Mouse (Mus musculus): ENCODE measurements around the gene Aldh3b1. TPM values are rescaled to one million over a fixed set of nuclear protein-coding genes. Genes with fewer than 3 reads are reported as not detected.
"Not testable (repeated sequence)": the region's sequence is repeated elsewhere in the genome, so short reads cannot be mapped to it uniquely, and the experiment has no call there.

Aldh3b1 gene
- 1.6 and 3.2 TPM in 2 replicates for total RNA-seq (2017)

DNA sequence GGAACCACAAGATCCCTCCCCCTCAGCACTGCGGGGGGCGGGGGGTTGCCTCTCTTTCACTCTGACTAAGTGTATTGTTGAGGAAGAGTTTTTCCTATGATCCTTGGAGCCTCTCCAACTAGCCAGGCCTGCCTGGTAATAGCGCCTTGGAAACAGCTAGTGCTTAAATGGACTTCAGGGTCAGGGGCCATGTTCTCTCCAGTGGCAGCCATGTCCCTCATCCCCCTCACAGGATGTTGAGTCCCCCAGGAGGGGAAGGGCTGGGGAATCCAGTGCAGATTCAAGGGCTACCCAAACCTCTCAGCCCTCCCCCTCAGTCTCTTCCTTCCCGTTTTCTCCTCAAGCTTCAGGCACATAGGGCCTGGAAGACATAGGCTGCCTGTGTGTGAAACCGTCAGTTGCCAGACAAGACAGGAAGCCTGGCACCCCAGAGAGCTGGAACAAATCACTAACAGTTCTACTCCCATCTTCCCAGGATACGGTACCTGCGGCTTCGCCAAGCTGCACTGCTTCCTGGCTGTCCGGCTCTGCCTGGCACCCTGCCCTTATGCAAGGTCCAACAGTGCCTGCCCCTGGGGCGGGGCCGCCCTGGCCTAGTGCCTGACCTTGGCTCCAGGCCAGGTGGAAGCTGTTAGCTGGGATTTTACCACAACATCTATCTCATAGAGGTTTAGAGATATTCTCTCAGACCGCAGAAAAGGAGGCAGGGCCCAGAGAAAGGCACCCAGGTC, at the start of gene Aldh3b1:
Aldh3b1 (minus strand) TSS at position 598 of the 731 bp plus-strand sequence.
- peak; percentile 73 for ATAC-seq (replicated peaks; ENCODE audit: low read depth, poor library complexity, severe bottlenecking)

GRCm38 (mm10) chr19:3975866-3976265, 46.3 kb upstream of the Aldh3b1 start:
- no peak for ATAC-seq (replicated peaks; ENCODE audit: low read depth, poor library complexity, severe bottlenecking)

DNA sequence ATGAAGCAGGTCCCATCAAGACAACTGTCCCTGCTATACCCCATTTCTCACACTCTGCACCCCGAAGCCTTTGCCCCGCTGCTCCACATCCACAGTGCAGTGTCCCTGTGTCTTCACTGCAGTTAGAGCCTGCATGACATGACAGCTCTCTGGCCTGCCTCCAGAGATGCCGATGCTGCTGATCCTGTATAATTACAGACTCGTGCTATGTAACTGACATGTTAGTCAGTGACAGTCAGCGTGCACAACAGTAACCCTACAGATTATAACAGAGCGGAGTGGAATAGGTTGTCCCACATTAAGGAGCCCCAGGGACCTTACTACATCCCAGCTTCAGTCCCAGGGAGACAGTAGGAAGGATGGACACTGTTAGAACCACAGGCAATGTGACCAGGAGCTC, 45.0 kb upstream of the Aldh3b1 start:
- not testable (repeated sequence) for ATAC-seq (replicated peaks; ENCODE audit: low read depth, poor library complexity, severe bottlenecking)

DNA sequence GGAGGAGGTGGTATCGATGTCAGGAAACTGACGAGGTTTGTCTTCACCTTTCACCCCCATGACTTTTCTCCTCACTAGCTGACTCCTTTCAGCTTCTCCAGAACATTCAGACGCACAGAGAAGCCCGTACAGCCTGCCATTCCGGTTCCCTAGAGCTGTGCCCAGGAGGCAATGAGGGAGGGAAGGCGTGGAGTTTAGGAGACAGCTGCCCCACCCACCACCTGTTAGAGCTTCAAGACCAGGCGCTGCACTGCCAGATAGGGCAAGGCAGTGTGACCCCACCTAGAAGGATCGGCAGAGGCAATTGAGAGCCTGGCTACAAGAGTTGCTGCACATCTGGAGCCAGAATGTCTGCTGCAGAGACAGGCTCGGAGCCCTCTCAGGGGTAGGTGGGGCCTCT, 42.6 kb upstream of the Aldh3b1 start, which contains the start of gene Aldh3b2:
Aldh3b2 (plus strand) TSS at position 100 of the 400 bp plus-strand sequence.
- ATAC-seq (replicated peaks; ENCODE audit: low read depth, poor library complexity, severe bottlenecking) = 0 out of 2 replicates have a peak, but pooled peaks have one; percentile 32

DNA sequence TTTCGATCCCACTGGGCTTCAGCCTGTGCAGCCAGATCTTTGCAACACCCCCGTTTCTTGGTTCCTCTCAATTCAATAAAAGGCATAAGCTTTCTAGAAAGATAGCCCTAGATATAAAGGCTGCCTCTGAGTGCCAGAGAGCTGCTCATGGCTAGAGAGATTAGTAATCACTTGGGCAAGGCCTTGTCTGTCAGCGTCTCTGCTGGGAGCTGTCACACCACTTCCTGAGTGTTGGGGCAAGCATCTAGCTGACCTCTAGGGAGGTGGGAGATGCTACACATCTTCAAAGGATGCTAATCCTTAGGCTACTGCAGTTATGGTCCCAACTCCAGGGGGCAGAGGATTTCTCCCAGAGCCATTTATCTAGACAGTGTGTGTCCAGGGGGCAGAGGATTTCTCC, 37.6 kb upstream of the Aldh3b1 start:
- no peak for ATAC-seq (replicated peaks; ENCODE audit: low read depth, poor library complexity, severe bottlenecking)

DNA sequence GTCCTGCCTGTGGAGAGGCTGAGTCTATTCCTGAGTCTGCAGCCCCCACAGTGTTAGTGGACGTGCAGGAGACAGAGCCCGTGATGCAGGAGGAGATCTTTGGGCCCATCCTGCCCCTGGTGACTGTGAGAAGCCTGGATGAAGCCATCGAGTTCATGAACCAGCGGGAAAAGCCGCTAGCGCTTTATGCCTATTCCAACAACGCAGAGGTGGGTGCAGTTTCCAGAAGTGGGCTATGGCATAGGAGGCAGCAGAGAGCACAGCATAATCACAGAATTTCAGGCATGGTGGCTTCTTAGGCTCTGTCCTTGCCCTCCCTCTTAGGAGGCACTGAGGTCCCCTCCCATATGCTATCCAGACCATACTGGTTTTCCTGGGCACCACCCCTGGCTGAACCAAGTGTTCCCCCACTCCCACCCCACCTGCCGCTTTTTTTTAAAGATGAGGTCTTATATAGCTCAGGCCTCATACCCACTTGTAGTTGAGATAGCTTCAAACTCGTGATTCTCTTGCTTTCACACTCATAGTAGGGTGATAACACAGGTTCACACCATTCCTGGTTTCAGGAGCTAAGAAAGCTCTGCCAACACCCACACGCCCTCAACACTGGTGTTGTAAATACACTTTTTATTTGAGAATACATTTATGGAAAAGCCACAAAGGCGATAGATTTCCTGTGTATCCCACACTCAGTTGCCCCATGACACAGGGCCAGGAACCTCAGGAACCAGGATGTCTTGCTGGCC, 36.9 kb upstream of the Aldh3b1 start:
- ATAC-seq (replicated peaks; ENCODE audit: low read depth, poor library complexity, severe bottlenecking) = peak; percentile 49; the same call in 1 of the 2 replicates

DNA sequence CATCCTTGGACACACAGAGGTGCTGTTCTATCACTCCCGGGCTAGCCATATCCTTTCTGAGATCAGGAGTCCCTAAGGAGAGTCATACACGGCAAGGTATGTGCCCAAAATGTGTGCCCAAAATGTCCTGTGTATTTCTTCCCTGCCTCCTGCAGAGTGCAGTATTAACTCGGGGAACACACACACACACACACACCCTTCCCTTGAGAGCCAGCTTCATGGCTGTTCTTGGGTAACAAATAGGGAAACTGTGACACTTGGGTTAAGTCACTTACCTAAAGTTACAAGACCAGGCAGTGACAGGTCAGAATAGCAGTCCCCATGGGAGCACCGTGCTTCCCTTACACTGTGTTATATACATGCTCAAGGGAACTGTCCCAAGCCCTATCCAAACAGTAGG, 34.4 kb upstream of the Aldh3b1 start:
- no peak for ATAC-seq (replicated peaks; ENCODE audit: low read depth, poor library complexity, severe bottlenecking)

DNA sequence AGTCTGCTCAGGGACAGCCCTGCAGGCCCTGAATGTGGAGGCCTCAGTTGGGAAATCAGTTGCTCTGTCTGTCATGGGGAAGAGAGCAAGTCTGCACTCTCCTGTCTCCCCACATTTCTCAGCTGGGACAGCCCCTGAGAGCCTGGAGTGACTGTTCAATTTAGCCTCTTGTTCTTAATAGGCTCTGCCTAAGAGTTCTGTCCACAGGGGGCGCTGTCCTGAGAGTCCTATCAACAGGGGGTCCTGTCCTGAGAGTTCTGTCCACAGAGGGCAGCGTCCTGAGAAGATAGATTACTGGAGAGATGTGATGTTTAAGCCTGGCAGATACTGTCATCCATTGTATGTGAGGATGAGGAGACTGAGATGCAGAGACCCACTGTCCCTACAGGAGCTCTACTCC, 32.9 kb upstream of the Aldh3b1 start:
- no peak for ATAC-seq (replicated peaks; ENCODE audit: low read depth, poor library complexity, severe bottlenecking)

DNA sequence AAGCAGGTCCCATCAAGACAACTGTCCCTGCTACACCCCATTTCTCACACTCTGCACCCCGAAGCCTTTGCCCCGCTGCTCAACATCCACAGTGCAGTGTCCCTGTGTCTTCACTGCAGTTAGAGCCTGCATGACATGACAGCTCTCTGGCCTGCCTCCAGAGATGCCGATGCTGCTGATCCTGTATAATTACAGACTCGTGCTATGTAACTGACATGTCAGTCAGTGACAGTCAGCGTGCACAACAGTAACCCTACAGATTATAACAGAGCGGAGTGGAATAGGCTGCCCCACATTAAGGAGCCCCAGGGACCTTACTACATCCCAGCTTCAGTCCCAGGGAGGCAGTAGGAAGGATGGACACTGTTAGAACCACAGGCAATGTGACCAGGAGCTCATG, 32.2 kb upstream of the Aldh3b1 start:
- ATAC-seq (replicated peaks; ENCODE audit: low read depth, poor library complexity, severe bottlenecking) = not testable (repeated sequence)

GRCm38 (mm10) chr19:3960211-3960610, 30.6 kb upstream of the Aldh3b1 start:
- ATAC-seq (replicated peaks; ENCODE audit: low read depth, poor library complexity, severe bottlenecking) = no peak

DNA sequence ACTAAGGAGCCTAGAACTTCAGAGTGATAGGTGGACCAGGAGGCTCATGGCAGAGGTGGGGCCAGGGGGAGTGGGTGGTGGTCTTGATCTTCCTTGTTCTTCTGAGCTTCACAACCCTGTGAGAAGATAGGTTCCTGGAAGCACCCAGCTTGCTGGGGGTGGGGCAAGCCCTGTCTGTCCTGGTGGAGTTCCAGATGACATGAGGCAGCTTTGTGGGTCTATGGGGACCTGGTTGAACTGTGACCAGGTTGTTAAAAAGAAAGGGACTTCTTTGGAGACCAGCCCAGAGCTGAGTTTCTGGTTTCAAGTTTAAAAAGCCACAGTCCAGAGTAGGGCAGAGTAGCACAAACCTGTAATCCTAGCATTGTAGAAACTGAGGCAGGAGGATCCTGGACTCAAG, 29.4 kb upstream of the Aldh3b1 start:
- ATAC-seq (replicated peaks; ENCODE audit: low read depth, poor library complexity, severe bottlenecking) = no peak

DNA sequence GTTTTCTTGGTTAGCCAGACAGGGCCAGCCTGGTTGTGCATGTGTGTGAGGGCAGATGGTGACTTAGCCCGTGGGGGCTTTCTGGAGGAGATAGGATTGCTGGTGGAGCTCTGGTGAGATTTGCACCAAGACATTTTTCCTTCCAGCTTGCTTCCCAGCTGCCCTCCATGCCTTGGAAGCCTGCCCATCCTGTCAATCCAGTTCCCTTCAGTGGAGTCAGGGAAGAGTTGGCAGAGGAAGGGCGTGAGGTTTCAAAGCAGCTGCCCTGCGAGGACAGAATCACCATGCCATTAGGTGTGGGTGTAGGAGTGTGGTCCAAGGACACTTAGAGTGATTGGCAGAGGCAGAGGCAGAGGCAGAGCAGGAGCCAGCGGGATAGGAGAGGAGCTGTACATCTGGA, 28.9 kb upstream of the Aldh3b1 start, which contains the start of gene Aldh3b3:
Aldh3b3 (plus strand) TSS at position 176 of the 400 bp plus-strand sequence.
- no peak for ATAC-seq (replicated peaks; ENCODE audit: low read depth, poor library complexity, severe bottlenecking)

- ATAC-seq (replicated peaks; ENCODE audit: low read depth, poor library complexity, severe bottlenecking) = not testable (repeated sequence)
Observed at GRCm38 (mm10) chr19:3957296-3958036, 27.9 kb upstream of the Aldh3b1 start.

DNA sequence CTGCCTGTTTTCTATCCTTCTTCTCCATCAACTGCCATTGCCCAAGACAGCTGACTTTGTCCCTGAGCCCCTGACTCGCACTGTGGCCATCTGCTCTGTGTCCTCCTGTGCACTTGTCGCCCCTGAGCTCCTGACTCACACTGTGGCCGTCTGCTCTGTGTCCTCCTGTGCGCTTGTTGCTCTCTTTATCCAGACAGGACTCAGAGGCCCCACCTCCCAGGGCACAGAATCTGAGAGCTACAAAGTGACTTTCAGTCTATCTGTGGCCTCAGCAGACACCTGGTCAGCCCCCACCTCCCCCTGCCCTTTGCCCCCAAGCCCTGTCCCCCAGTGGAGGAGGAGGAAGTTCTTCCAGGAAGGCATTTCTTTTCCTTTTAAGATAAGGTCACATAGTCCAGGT, 26.2 kb upstream of the Aldh3b1 start:
- ATAC-seq (replicated peaks; ENCODE audit: low read depth, poor library complexity, severe bottlenecking) = no peak

GRCm38 (mm10) chr19:3955033-3955432, 25.4 kb upstream of the Aldh3b1 start:
- no peak for ATAC-seq (replicated peaks; ENCODE audit: low read depth, poor library complexity, severe bottlenecking)

- no peak for ATAC-seq (replicated peaks; ENCODE audit: low read depth, poor library complexity, severe bottlenecking)
Observed at GRCm38 (mm10) chr19:3952099-3952498, 22.5 kb upstream of the Aldh3b1 start.

DNA sequence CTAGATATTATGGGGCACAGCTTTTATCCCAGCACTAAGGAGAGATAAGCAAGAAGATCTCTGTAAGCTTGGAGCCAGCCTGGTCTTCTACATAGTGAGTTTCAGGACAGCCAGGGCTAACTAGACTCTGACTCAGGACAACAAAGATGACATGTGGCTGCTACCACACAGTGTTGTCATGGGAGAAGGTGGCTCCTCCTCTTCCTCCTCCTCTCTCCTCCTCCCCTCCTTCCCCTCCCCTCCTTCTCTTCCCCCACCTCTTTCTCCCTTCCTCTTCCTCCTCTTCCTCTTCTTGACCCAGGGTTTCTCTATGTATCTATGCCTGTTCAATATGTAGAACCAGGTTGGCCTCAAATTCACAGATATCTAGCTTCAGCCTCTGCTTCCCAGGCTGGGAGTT, 21.9 kb upstream of the Aldh3b1 start:
- ATAC-seq (replicated peaks; ENCODE audit: low read depth, poor library complexity, severe bottlenecking) = 0 out of 2 replicates have a peak, but pooled peaks have one; percentile 39

DNA sequence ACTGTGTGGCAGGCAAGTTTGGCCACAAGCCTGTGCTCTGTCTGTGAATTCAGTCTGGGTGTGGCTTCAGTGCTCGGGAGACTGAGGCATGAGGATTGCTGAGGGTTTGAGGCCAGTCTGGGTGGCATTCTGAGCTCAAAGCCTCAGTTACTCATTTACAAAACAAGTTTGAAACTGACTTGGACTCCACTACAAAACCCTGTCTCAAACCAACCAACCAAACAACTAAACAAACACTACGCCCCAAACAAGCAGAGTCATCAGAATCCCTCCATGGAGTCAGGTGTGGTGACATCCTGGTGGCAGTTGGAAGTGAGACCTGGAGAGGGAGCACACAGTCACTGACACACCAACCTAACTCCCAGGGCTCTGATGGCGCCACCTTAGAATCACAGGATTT, 20.7 kb upstream of the Aldh3b1 start:
- no peak for ATAC-seq (replicated peaks; ENCODE audit: low read depth, poor library complexity, severe bottlenecking)

DNA sequence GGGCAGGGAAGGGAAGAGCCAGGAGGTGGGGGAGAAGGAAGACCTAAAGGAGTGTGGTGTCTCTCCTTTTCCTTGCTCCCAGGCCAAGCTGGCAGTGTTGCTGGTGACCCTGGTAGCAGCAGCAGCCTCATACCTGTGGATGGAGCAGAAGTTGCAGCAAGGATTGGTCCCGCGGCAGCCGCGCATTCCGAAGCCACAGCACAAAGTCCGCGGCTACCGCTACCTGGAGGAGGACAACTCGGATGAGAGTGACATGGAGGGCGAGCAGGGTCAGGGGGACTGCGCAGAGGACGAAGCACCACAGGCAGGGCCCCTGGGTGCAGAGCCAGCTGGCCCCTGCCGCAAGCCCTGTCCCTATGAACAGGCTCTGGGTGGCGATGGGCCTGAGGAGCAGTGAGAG, 18.9 kb upstream of the Aldh3b1 start:
- no peak for ATAC-seq (replicated peaks; ENCODE audit: low read depth, poor library complexity, severe bottlenecking)

DNA sequence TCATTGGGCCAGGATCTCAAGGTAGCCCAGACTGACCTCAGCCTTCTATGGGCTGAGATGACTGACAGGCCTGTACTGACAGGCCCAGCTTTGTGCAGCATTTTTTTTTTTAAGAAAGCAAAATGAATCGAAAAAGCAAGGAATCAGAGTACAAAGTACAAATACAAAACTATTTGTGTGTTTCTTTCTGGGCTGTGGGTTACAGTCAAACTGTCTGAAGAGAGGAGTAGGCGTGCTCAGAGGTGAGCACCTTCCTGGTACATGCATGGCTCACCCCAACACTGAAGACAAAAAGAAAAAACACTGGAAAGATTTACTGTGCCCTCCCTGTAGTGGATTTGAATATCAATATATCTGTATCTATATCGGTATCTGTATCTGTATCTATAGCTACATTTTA, 18.2 kb upstream of the Aldh3b1 start:
- ATAC-seq (replicated peaks; ENCODE audit: low read depth, poor library complexity, severe bottlenecking) = no peak

DNA sequence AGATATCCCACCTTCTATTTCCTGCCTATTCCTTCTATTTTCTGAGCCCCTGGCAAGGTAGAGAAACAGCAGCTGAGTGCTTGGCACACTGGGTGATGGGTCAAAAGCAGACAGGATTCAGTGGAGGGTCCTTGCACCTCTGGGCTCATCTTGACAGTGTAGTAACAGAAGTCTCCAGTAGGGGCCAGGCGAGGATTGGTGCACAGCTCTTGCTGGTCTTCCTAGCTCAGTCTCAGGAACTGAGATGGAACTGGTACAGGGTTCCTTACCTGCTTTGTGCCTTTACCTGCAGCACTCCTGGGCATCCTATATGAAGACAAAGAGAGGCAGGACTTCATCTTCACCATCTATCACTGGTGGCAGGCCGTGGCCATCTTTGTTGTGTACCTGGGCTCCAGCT, 17.1 kb upstream of the Aldh3b1 start:
- ATAC-seq (replicated peaks; ENCODE audit: low read depth, poor library complexity, severe bottlenecking) = peak; percentile 61

Measured in common myeloid progenitor, adult 5-6 weeks (primary cell).